Mouse (Mus musculus) C2C12 (cell line): ENCODE results near the gene Gatm.

Source experiments
- CEBPB ChIP-seq: IDR thresholded peaks from one replicate; pipeline ENCODE4 v1.6.1; 2011; ENCODE audit warnings: low read depth, mild to moderate bottlenecking, control low read depth, moderate library complexity
- CTCF ChIP-seq: IDR thresholded peaks from one replicate; pipeline ENCODE4 v1.5.1; 2011; ENCODE audit not compliant: control insufficient read depth, insufficient read depth, insufficient read length
- FOSL1 ChIP-seq: IDR thresholded peaks from one replicate; pipeline ENCODE4 v1.8.0; 2011; ENCODE audit warnings: mild to moderate bottlenecking, low read length; ENCODE audit not compliant: poor library complexity, insufficient read depth, severe bottlenecking
- MAX ChIP-seq: IDR thresholded peaks from one replicate; pipeline ENCODE4 v1.6.1; 2011; ENCODE audit warnings: mild to moderate bottlenecking, control low read depth
- MYOD1 ChIP-seq: IDR thresholded peaks from one replicate; pipeline ENCODE4 v1.6.1; 2011; ENCODE audit warnings: low read depth; ENCODE audit not compliant: control insufficient read depth, insufficient read length
- MYOG ChIP-seq: IDR thresholded peaks from one replicate; pipeline ENCODE4 v1.6.1; 2011; ENCODE audit not compliant: control insufficient read depth, insufficient read length; ENCODE audit errors: extremely low read depth
- USF1 ChIP-seq: IDR thresholded peaks from one replicate; pipeline ENCODE4 v1.6.1; 2011; ENCODE audit warnings: low read depth, mild to moderate bottlenecking, control low read depth, moderate library complexity

- TF ChIP-seq CTCF (no peak), MYOG (no peak), USF1 (no peak), MAX (no peak), MYOD1 (no peak), CEBPB (no peak), FOSL1 (no peak)
Measured at GRCm38 (mm10) chr2:122618719-122619118, 7.6 kb upstream of the Gatm start.
